Mouse (Mus musculus): Measurements from ENCODE around the gene Abcc10.

Abcc10 gene

DNA sequence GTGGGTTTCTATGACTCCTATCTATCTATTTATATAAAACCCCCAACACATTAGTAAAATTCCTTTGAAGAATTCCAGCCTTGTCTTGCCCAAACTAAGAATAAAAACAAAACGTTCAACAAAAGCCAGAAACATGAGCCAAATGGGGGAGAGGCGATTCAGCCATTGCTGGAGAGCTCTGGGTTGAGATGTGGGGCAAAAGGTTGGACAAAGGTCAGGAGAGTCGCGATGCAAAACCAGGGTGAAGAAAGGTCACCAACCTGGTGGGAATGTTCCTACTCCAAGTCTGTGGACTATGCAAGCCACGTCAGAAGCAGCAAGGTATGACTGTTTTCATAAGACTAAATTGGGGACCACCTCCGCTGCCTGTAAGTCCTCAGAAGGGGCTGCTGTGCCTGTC, 7.7 kb downstream of the Abcc10 start:
- Histone ChIP-seq H3K4me3 (replicated peaks; ENCODE audit: low read length) (no peak overlapping the region), H3K9me3 (ENCODE audit: low read length) (no peaks in the 10 kb centered on the region), H3K27me3 (ENCODE audit: insufficient read depth, low read length) (no peaks in the 10 kb centered on the region), H3K4me1 (replicated peaks; ENCODE audit: low read depth, low read length) (peaks cover 29% of the 10 kb centered on the region), H3K36me3 (ENCODE audit: insufficient read depth, low read length) (peaks cover 40% of the 10 kb centered on the region)
- TF ChIP-seq CTCF (conservative IDR thresholded peaks at IDR 0.05; ENCODE audit: low read length) (no peak), POU5F1 (IDR thresholded peaks at IDR 0.05; ENCODE audit: borderline replicate concordance, low read length) (no peak)

- no peaks in the 10 kb centered on the region for H3K9me3 ChIP-seq (ENCODE audit: low read length)
- no peak overlapping the region for H3K4me3 ChIP-seq (replicated peaks; ENCODE audit: low read length)
Observed at GRCm38 (mm10) chr17:46315813-46316212, 12.3 kb downstream of the Abcc10 start.

DNA sequence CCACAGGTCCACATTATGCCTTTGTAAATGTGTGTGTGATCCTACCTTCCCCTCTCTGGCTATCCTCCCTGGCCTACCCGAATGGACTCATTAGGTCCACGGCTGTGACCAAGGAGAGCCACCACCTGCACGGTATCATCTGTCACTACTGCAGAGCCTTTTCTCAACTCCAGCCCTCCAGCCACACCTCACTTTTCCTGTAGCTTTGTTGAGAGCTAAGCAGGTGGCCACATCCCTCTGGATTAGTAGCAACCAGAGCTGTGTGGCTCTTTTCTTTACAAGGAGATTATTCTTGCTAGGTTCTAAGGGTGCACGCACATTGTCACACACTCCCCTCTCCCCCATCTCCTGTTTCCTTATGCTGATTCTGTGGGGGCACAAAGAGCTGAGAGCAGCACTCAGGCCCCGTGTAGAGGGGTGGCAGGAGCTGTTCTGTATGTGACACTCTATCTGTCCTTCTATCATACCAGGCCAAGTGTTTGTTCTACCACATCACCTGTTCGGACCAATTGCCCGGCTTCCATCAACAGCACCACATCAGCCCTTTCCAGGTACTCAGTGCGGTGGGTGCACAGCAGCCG, 14.9 kb downstream of the Abcc10 start:
- H3K9me3 ChIP-seq (ENCODE audit: low read length) = no peaks in the 10 kb centered on the region
- peaks cover 41% of the 10 kb centered on the region for H3K36me3 ChIP-seq (ENCODE audit: insufficient read depth, low read length)
- TF ChIP-seq NANOG (IDR thresholded peaks at IDR 0.05; ENCODE audit: borderline replicate concordance, low read length) (no peak), CTCF (conservative IDR thresholded peaks at IDR 0.05; ENCODE audit: low read length) (no peak), POU5F1 (IDR thresholded peaks at IDR 0.05; ENCODE audit: borderline replicate concordance, low read length) (no peak)
- no peaks in the 10 kb centered on the region for H3K27me3 ChIP-seq (ENCODE audit: insufficient read depth, low read length)
- peaks cover 37% of the 10 kb centered on the region for H3K4me1 ChIP-seq (replicated peaks; ENCODE audit: low read depth, low read length)
- no peak overlapping the region for H3K4me3 ChIP-seq (replicated peaks; ENCODE audit: low read length)

More at GRCm38 (mm10) chr17:46315813-46316212, 12.3 kb downstream of the Abcc10 start:
- Histone ChIP-seq H3K27me3 (ENCODE audit: insufficient read depth, low read length) (no peaks in the 10 kb centered on the region), H3K4me1 (replicated peaks; ENCODE audit: low read depth, low read length) (peaks cover 30% of the 10 kb centered on the region), H3K36me3 (ENCODE audit: insufficient read depth, low read length) (peaks cover 36% of the 10 kb centered on the region)
- TF ChIP-seq POU5F1 (IDR thresholded peaks at IDR 0.05; ENCODE audit: borderline replicate concordance, low read length) = no peak
- TF ChIP-seq CTCF (conservative IDR thresholded peaks at IDR 0.05; ENCODE audit: low read length) = no peak
- TF ChIP-seq NANOG (IDR thresholded peaks at IDR 0.05; ENCODE audit: borderline replicate concordance, low read length) = no peak

DNA sequence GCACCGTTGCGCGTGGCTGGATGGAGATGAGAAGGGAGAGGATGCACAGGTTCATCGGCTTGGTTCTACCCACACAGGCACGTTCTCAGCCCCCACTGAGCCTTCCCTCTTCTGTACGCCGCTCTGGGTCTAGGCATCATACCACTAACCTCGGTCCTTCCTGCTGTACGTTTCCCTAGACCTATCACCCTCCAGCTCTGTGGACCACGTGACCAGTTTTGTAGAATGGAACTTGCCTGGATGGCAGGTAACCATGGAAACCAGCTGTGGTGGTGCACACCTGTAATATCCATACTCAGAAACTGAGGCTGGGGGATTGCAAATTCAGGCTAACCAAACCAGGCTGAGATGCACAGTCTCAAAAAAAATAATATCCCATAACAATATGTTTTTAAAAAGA, 17.6 kb downstream of the Abcc10 start:
- Histone ChIP-seq H3K4me3 (replicated peaks; ENCODE audit: low read length) (0 out of 2 replicates have a peak overlapping the region, but pooled peaks have one; percentile 37), H3K27me3 (ENCODE audit: insufficient read depth, low read length) (no peaks in the 10 kb centered on the region), H3K9me3 (ENCODE audit: low read length) (no peaks in the 10 kb centered on the region), H3K4me1 (replicated peaks; ENCODE audit: low read depth, low read length) (peaks cover 44% of the 10 kb centered on the region), H3K36me3 (ENCODE audit: insufficient read depth, low read length) (peaks cover 61% of the 10 kb centered on the region)
- TF ChIP-seq POU5F1 (IDR thresholded peaks at IDR 0.05; ENCODE audit: borderline replicate concordance, low read length) (no peak), CTCF (conservative IDR thresholded peaks at IDR 0.05; ENCODE audit: low read length) (no peak), NANOG (IDR thresholded peaks at IDR 0.05; ENCODE audit: borderline replicate concordance, low read length) (no peak)

- peaks cover 61% of the 10 kb centered on the region for H3K36me3 ChIP-seq (ENCODE audit: insufficient read depth, low read length)
- H3K27me3 ChIP-seq (ENCODE audit: insufficient read depth, low read length) = no peaks in the 10 kb centered on the region
- peak overlapping the region; percentile 37 for H3K4me3 ChIP-seq (replicated peaks; ENCODE audit: low read length)
- TF ChIP-seq NANOG (IDR thresholded peaks at IDR 0.05; ENCODE audit: borderline replicate concordance, low read length) (no peak), POU5F1 (IDR thresholded peaks at IDR 0.05; ENCODE audit: borderline replicate concordance, low read length) (no peak), CTCF (conservative IDR thresholded peaks at IDR 0.05; ENCODE audit: low read length) (no peak)
- no peaks in the 10 kb centered on the region for H3K9me3 ChIP-seq (ENCODE audit: low read length)
- peaks cover 50% of the 10 kb centered on the region for H3K4me1 ChIP-seq (replicated peaks; ENCODE audit: low read depth, low read length)
Observed at GRCm38 (mm10) chr17:46309835-46310234, 18.3 kb downstream of the Abcc10 start.

DNA sequence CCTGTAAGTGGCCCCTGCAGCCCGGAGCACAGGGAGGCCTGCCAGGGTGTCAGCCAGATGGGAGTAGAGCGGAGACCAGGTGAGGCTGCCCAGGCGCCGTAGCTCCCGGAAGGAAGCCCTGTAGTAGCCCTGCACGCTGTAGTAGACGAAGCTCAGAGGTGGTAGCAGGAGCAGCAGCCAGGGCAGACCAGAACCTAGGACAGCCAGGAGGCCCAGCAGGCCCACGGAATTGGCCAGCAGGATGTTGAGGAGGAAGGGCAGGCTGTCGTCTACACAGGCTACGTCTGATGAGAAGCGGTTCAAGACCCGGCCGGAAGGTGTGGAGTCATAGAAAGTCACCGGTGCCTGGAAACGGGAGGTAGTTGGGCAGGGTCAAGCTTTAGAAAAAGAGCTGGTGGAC, 21.2 kb downstream of the Abcc10 start:
- H3K9me3 ChIP-seq (ENCODE audit: low read length) = no peaks in the 10 kb centered on the region
- no peak overlapping the region for H3K4me3 ChIP-seq (replicated peaks; ENCODE audit: low read length)
- H3K36me3 ChIP-seq (ENCODE audit: insufficient read depth, low read length) = peaks cover 48% of the 10 kb centered on the region
- peaks cover 52% of the 10 kb centered on the region for H3K4me1 ChIP-seq (replicated peaks; ENCODE audit: low read depth, low read length)
- peaks cover 6% of the 10 kb centered on the region; the same call in 1 of the 2 replicates for H3K27me3 ChIP-seq (ENCODE audit: insufficient read depth, low read length)
- TF ChIP-seq POU5F1 (IDR thresholded peaks at IDR 0.05; ENCODE audit: borderline replicate concordance, low read length) (no peak), NANOG (IDR thresholded peaks at IDR 0.05; ENCODE audit: borderline replicate concordance, low read length) (no peak), CTCF (conservative IDR thresholded peaks at IDR 0.05; ENCODE audit: low read length) (no peak)

DNA sequence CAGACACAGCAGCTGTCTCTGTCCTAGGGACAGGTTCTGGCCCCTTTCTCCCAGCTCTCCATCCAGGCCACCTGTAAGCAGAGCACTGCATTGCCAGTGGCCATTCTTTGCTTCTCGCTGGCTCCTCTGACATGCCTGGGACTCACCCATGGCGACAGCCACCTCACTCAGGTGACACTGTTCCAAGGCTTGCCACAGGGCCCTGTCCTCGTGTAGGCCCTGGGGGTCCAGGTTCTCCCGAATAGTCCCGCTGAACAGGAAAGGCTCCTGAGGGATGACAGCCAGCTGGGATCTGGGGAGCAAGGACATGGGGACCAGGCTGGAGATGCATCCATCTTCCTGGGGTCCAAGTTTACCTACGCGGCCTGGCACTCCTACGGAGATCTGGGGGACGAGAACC, 24.0 kb downstream of the Abcc10 start:
- Histone ChIP-seq H3K4me1 (replicated peaks; ENCODE audit: low read depth, low read length) (peaks cover 48% of the 10 kb centered on the region), H3K9me3 (ENCODE audit: low read length) (no peaks in the 10 kb centered on the region), H3K27me3 (ENCODE audit: insufficient read depth, low read length) (peaks cover 25% of the 10 kb centered on the region), H3K36me3 (ENCODE audit: insufficient read depth, low read length) (peaks cover 39% of the 10 kb centered on the region), H3K4me3 (replicated peaks; ENCODE audit: low read length) (no peak overlapping the region)
- TF ChIP-seq POU5F1 (IDR thresholded peaks at IDR 0.05; ENCODE audit: borderline replicate concordance, low read length) (no peak), NANOG (IDR thresholded peaks at IDR 0.05; ENCODE audit: borderline replicate concordance, low read length) (no peak), CTCF (conservative IDR thresholded peaks at IDR 0.05; ENCODE audit: low read length) (no peak)

DNA sequence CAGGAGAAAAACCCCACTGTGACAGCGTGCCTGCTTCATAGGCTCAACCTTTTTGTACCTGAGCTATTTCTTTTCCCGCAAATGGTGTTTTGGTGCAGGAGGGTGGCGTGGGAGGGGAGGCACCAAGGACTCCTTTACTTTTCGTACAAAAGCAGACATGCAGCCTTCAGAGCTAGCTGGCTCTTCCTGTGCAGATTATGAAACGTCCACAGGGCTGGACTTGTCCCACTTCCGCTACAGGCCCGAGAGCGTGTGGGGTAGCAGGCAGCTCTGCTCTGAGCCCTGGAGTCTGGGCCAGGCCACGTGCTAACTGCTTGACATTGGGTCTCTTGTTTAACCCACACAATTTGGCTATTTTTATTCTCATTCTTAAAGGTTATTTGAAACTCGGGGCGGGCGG, 26.3 kb downstream of the Abcc10 start:
- peak overlapping the region; percentile 35; the same call in 1 of the 2 replicates for H3K4me3 ChIP-seq (replicated peaks; ENCODE audit: low read length)
- peaks cover 46% of the 10 kb centered on the region for H3K27me3 ChIP-seq (ENCODE audit: insufficient read depth, low read length)
- peaks cover 54% of the 10 kb centered on the region for H3K4me1 ChIP-seq (replicated peaks; ENCODE audit: low read depth, low read length)
- no peak for TF ChIP-seq NANOG (IDR thresholded peaks at IDR 0.05; ENCODE audit: borderline replicate concordance, low read length)
- no peak for TF ChIP-seq CTCF (conservative IDR thresholded peaks at IDR 0.05; ENCODE audit: low read length)
- TF ChIP-seq POU5F1 (IDR thresholded peaks at IDR 0.05; ENCODE audit: borderline replicate concordance, low read length) = no peak
- H3K36me3 ChIP-seq (ENCODE audit: insufficient read depth, low read length) = peaks cover 31% of the 10 kb centered on the region
- H3K9me3 ChIP-seq (ENCODE audit: low read length) = no peaks in the 10 kb centered on the region
